Mouse (Mus musculus) intestine, embryonic 15.5 days (tissue): Measurements from ENCODE around the gene Olfr49. TPM values are rescaled to one million over a fixed set of nuclear protein-coding genes. Genes with fewer than 3 reads are reported as not detected.
"Not testable (repeated sequence)": the region's sequence is repeated elsewhere in the genome, so short reads cannot be mapped to it uniquely, and the experiment has no call there.

Source experiments
- ATAC-seq: fragments of 200-750 bp; cut with Nextera tagmentation; 2 replicates; pipeline ENCODE4 v1.8.0; 2017; ENCODE audit warnings: moderate TSS enrichment, moderate library complexity
- H3K27ac ChIP-seq: fragments of 300-500 bp; sonication (generic); 2 replicates; pipeline ENCODE4 v1.5.1; 2015; ENCODE audit warnings: mild to moderate bottlenecking, inconsistent platforms
- H3K27me3 ChIP-seq: fragments of 300-500 bp; sonication (generic); replicated peaks from 2 replicates; pipeline ENCODE4 v1.6.1; 2015; ENCODE audit warnings: inconsistent platforms
- H3K36me3 ChIP-seq: fragments of 300-500 bp; sonication (generic); 2 replicates; pipeline ENCODE4 v1.6.1; 2015; ENCODE audit warnings: inconsistent platforms
- H3K4me1 ChIP-seq: fragments of 300-500 bp; sonication (generic); replicated peaks from 2 replicates; pipeline ENCODE4 v1.6.1; 2015; ENCODE audit warnings: inconsistent platforms
- H3K4me2 ChIP-seq: fragments of 300-500 bp; sonication (generic); replicated peaks from 2 replicates; pipeline ENCODE4 v1.6.1; 2015; ENCODE audit warnings: mild to moderate bottlenecking, inconsistent platforms
- H3K4me3 ChIP-seq: fragments of 300-500 bp; sonication (generic); replicated peaks from 2 replicates; pipeline ENCODE4 v1.5.1; 2015; ENCODE audit warnings: inconsistent platforms
- H3K9ac ChIP-seq: fragments of 300-500 bp; sonication (generic); 2 replicates; pipeline ENCODE4 v1.6.1; 2015; ENCODE audit warnings: inconsistent platforms
- H3K9me3 ChIP-seq: fragments of 300-500 bp; sonication (generic); 2 replicates; pipeline ENCODE4 v1.6.1; 2016; ENCODE audit warnings: inconsistent platforms
- WGBS: fragments of 180-500 bp; shearing (Covaris S2); methylation state at CpG from one replicate; pipeline ENCODE4 v1.1.7; 2015; 5-methylcytosine and 5-hydroxymethylcytosine counted together
- polyA plus RNA-seq: library from polyadenylated mRNA; unstranded; fragments of >200 nt; fragmentation: Nextera tagmentation; extraction: Ambion mirVana; gene quantifications from 2 replicates; pipeline ENCODE4 v1.2.1, GENCODE M21; 2015

Gene Olfr49
- polyA plus RNA-seq, 1 experiment from 2014 or later, result not detected

DNA sequence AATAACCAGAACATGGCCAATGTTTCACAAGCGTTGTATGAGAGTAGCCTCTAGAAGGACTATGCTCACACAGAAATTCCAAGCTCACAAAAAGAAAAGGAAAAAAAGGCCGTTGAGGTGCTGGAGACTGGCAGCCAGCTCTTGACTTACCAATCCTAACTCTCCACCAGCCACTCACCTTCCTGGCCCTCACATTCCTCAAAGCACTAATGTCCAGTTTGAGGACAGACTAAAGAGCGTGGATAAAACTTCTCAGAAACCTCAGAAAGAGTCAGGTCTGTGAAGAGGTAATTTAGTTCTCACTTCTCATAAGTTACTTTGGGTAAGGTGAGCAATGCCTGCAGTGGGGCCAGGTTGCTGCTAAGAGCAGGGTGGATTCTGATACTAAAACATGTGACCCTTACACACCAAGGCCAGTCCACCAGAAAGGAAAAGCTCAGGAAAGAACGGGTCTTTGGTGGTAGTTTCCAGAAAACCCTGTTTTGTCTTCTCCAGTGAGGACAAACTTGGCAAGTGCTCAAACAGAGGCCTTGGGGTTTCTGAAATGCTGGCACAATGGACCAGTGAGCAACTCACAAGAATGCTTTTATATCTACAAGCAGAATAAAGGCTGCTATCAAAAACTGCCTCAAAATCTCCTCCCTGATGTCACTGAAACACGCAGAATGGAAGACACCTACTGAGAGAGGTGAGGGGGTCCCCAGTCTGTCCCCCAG is 48.8 kb downstream of the Olfr49 start:
- Histone ChIP-seq H3K9ac (no peak overlapping the region), H3K4me2 (no peak overlapping the region), H3K36me3 (peaks cover 10% of the 10 kb centered on the region; the same call in 1 of the 2 replicates), H3K4me3 (no peak overlapping the region), H3K4me1 (peaks cover 16% of the 10 kb centered on the region), H3K27ac (no peak overlapping the region), H3K9me3 (no peaks in the 10 kb centered on the region), H3K27me3 (no peaks in the 10 kb centered on the region)
- 87% methylated on average over 5 of the region's 5 CpGs for WGBS
- no peak for ATAC-seq

DNA sequence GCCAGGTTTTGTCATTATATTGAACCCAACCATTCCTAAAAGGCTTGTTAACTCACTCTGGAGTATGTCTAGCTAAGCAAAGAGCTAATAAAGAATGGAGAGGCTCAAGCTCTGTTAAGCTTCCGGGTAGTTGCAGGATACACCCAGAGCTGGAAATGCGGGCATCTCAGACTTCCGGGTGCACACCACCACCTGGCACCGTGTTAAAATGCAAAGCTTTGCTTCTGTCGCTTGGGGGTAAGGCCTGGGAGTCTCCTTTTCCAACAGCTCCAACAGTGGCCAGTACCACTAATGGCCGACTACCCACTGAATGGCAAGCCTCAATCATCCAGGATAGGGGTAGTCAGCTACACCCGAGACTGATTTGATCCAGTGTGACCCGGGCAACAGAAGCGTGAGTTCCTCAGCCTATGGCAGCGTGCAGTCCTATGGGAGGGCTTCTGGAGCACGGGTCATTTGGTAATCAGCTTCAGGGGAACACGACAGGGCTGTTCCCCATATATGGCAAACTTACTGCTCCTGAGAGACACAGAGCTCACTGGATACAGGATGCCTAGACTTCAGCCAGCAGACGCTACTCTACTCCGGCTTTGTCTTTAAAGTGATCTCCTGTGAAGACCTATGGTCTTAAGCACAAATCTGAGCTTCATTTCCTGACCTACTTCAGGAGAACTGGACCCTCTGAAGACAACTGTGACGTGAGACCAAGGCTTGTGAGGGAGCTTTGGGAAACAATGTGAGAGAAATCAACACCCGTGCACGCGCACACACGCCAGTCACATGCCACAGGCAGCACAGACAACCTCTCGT is 50.3 kb downstream of the Olfr49 start:
- Histone ChIP-seq H3K4me1 (peaks cover 20% of the 10 kb centered on the region), H3K4me3 (no peak overlapping the region), H3K36me3 (peaks cover 6% of the 10 kb centered on the region; the same call in 1 of the 2 replicates), H3K4me2 (no peak overlapping the region), H3K9ac (no peak overlapping the region), H3K27me3 (no peaks in the 10 kb centered on the region), H3K9me3 (no peaks in the 10 kb centered on the region), H3K27ac (peak overlapping the region; percentile 73)
- WGBS, result 76% methylated on average over 20 of the region's 20 CpGs
- ATAC-seq, result no peak

DNA sequence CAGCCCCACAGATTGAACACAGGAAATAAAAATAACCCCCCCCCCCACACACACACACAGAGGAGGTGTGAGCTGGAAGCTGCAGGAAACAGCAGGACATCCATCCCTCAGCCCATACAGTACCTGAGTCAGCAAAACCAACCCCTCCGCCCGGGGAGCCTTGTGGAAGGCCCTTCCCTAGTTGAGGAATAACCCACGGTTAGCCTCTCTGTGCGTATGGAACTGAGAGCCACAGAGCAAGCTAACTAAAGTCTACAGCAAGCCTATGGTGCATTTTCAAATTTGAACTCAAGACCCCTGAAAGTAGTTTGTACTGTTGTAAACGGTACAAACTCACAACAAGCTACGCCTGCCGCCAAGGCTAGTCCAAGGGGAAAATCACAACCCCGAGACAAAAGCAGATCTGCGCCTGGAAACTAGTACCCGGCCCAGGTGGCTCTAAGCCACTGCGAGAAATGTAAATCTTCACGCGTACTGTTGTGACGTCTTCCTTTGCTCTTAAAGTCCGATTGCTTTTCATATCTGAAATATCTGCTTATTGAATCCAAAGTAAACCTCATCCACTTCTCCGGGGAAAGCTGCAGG is 51.1 kb downstream of the Olfr49 start:
- no peak overlapping the region for H3K9ac ChIP-seq
- WGBS, result 52% methylated on average over 16 of the region's 16 CpGs
- peaks cover 27% of the 10 kb centered on the region for H3K4me1 ChIP-seq
- peak overlapping the region; percentile 24 for H3K4me2 ChIP-seq
- no peak overlapping the region for H3K4me3 ChIP-seq
- H3K9me3 ChIP-seq, result no peaks in the 10 kb centered on the region
- H3K36me3 ChIP-seq, result peaks cover 6% of the 10 kb centered on the region; the same call in 1 of the 2 replicates
- H3K27ac ChIP-seq, result peak overlapping the region; percentile 73
- ATAC-seq, result no peak
- H3K27me3 ChIP-seq, result no peaks in the 10 kb centered on the region

DNA sequence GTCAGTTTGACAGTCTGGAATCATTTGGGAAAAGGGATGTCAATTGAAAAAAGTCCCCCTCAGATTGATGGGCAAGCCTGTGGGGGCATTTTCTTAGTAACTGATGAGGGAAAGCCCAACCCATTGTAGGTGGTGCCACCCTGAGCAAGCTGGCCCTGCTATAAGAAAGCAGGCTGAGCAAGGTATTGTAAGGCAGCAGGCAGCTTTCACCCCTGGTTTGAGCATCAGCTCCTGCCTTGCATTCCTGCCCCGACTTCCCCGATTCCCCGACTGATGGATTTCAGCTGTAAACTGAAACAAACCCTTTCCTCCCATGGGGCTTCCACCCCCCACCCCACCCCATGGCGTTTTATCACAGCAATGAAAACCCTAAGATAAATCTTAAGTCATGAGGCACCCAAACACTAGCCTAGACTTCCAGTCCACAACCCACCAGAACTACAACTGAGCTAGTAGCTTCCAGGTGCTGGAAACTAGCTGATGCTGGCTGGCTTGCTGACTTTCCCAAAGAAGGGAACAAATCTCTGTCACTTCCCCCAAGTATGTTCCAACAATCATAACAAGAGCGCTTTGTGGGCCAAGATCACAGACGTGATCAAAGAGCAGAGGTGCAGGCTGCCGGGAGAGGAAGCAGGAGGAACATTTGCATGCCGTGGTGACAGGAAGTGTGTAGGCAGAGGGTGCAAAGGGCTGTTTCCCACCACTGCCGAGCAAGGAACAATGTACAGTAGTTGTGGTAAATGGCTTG is 51.8 kb downstream of the Olfr49 start:
- no peaks in the 10 kb centered on the region for H3K27me3 ChIP-seq
- H3K27ac ChIP-seq, result peak overlapping the region; percentile 73
- peaks cover 6% of the 10 kb centered on the region; the same call in 1 of the 2 replicates for H3K36me3 ChIP-seq
- H3K4me1 ChIP-seq, result peaks cover 32% of the 10 kb centered on the region
- H3K9me3 ChIP-seq, result no peaks in the 10 kb centered on the region
- no peak overlapping the region for H3K9ac ChIP-seq
- H3K4me3 ChIP-seq, result no peak overlapping the region; the same call in 1 of the 2 replicates
- H3K4me2 ChIP-seq, result peak overlapping the region; percentile 24
- whole genome bisulfite sequencing, result 5% methylated on average over 9 of the region's 9 CpGs
- ATAC-seq, result peak; percentile 68

DNA sequence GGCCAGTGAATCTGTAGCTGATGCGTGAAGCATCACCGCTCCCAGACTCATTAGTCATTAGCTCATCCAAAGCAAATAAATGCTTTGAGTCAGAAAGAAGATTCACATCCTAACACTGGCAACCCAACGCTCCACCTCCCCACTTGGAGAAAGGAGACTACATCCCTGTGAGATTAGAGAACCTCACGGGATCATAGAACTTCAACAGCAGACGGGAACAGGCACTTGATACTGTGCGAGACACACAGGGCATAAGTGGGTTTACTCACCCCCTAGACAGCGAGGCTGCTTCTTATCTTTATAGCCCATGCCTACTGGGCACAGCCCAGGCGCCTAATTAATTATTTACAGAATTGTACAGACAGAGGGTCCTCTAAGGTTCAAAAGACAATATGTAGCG is 52.6 kb downstream of the Olfr49 start:
- no peaks in the 10 kb centered on the region for H3K9me3 ChIP-seq
- no peaks in the 10 kb centered on the region for H3K27me3 ChIP-seq
- H3K36me3 ChIP-seq, result peaks cover 6% of the 10 kb centered on the region; the same call in 1 of the 2 replicates
- no peak overlapping the region for H3K9ac ChIP-seq
- H3K4me2 ChIP-seq, result no peak overlapping the region
- peaks cover 39% of the 10 kb centered on the region for H3K4me1 ChIP-seq
- H3K4me3 ChIP-seq, result no peak overlapping the region
- 49% methylated on average over 9 of the region's 9 CpGs for WGBS
- H3K27ac ChIP-seq, result peak overlapping the region; percentile 34
- peak; percentile 73 for ATAC-seq

DNA sequence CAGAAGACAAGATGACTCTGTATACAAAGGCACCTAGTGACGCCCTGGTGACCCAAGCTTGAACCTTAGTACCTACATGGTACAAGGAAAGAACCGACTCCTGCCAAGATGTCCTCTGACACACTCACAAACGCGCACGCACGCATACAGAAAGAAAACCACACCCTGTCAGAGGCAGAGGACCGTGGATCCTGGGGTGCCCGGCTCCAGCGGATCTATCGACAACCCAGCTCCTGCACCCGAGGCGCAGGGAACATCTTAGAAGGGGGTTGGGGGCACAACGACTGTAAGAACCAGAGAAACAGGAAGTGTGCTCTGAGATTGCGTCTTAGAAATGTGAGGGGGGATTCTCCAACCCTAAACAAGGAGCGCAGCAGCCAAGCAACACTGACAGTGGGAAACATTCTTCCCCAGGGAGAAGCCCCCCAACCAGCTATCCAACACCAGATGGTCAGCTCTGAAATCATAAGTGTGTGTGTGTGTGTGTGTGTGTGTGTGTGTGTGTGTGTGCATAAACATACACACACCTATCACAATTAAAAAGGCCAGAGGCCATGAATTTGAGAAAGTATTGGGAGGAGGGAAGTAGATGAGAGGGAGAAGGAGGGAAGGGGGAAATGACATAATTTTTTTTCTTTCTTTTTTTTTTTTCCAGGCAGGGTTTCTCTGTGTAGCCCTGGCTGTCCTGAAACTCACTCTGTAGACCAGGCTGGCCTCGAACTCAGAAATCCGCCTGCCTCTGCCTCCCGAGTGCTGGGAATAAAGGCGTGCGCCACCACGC is 53.4 kb downstream of the Olfr49 start:
- 59% methylated on average over 21 of the region's 21 CpGs for WGBS
- H3K9ac ChIP-seq, result no peak overlapping the region
- peaks cover 6% of the 10 kb centered on the region; the same call in 1 of the 2 replicates for H3K36me3 ChIP-seq
- peak overlapping the region; percentile 38 for H3K4me2 ChIP-seq
- no peaks in the 10 kb centered on the region for H3K9me3 ChIP-seq
- no peak for ATAC-seq
- no peaks in the 10 kb centered on the region for H3K27me3 ChIP-seq
- peaks cover 43% of the 10 kb centered on the region for H3K4me1 ChIP-seq
- H3K4me3 ChIP-seq, result no peak overlapping the region
- H3K27ac ChIP-seq, result 0 out of 2 replicates have a peak overlapping the region, but pooled peaks have one; percentile 34

DNA sequence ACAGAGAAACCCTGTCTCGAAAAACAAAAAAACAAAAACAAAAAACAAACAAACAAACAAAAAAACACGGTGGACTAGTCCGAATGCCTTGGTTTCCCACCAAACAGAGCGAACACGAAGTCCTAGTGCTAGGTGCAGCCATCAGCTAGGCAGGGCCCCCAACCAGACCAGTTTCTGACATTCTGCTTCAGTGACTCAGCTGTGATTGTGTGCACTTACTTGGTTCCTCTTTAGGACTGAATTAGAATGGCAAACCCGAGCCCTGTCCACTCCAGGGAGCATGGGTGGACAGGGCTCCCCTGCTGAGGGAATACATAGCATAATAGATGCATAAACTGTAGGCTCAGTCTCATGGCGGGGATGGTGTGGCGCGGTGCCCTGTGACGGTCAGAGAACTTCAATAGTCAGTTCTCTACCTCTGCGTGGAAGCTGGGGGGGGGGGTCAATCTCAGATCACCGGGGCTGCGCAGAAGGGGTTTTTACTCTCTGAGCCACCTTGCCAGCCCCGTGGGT is 54.0 kb downstream of the Olfr49 start:
- no peak for ATAC-seq
- no peak overlapping the region for H3K4me3 ChIP-seq
- H3K9ac ChIP-seq, result no peak overlapping the region
- no peaks in the 10 kb centered on the region for H3K9me3 ChIP-seq
- H3K27me3 ChIP-seq, result no peaks in the 10 kb centered on the region
- no peak overlapping the region for H3K27ac ChIP-seq
- peaks cover 6% of the 10 kb centered on the region; the same call in 1 of the 2 replicates for H3K36me3 ChIP-seq
- WGBS, result 72% methylated on average over 14 of the region's 14 CpGs
- H3K4me2 ChIP-seq, result peak overlapping the region; percentile 38; the same call in 1 of the 2 replicates
- H3K4me1 ChIP-seq, result peaks cover 43% of the 10 kb centered on the region

DNA sequence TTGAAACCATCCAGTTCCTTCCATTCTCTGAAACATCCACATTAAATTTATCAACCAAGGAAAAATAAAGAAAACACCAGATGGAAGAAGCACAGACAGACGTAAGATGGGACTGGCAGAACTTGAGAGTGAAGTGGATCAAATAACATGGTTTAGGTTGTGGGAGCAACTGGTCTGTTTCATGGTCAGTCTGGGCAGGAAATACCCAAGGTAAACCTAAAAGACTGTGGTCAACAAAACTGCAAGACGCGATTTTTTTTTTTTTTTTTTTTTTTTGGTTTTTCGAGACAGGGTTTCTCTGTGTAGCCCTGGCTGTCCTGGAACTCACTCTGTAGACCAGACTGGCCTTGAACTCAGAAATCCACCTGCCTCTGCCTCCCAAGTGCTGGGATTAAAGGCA is 54.9 kb downstream of the Olfr49 start:
- H3K4me2 ChIP-seq, H3K4me3 ChIP-seq, H3K9ac ChIP-seq, H3K27ac ChIP-seq, H3K36me3 ChIP-seq, H3K27me3 ChIP-seq, H3K9me3 ChIP-seq, ATAC-seq: not testable (repeated sequence)
- WGBS, result 92% methylated on average over 3 of the region's 4 CpGs
- peaks cover 44% of the 10 kb centered on the region for H3K4me1 ChIP-seq

DNA sequence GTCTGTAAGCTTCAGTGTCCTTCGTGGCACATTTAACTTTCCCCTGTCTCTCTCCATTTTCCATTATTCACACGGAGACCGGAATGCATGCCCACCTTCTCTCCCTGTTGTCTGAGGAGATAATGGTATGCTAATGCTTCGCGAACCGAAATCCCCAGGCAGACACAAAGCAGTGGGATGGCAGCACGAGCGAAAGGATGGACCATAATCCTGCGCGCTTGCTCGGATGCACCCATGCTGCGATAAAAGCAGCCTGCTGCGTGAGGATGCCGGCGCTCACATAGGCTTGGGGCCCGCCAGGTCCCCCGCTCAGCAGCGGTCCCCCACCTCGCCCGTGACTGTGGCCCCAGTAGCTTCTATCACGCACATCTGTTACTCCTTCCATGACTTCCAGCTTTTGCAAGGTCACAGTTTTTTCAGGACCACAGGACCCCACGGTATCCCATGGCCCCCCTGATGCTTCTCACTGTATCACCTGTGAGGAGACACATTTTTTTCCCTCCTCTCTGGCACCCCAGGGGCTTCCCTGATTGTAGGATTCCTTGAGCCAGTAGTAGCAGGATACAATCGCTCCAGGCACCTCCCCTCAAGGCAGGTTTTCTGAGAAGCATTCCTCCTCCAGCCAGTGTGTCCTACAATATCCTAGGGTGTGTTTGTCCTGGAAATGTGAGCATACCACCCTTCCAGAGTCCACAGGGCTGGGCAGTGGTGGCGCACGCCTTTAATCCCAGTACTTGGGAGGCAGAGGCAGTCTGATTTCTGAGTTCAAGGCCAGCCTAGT is 55.6 kb downstream of the Olfr49 start:
- no peaks in the 10 kb centered on the region for H3K36me3 ChIP-seq
- peaks cover 49% of the 10 kb centered on the region for H3K4me1 ChIP-seq
- 0 out of 2 replicates have a peak overlapping the region, but pooled peaks have one; percentile 9 for H3K9ac ChIP-seq

DNA sequence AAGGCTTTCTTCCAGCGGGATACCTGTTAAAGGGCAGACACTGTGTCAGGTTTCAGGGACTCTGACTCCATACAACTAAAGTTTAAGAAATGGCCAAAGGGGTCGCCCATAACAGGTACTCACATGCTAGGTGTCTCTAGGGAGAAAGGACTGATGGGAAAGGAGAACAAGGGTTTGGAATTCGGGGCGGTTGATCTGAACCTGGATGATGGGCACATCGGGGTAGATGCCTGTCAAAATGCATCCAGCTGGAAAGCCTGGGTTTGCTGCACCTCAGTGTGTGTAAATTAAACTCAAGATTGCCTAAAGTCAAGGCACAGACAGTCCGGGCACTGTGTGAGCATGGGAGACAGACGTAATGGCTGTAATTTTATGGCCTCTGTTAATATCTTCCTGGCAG is 56.2 kb downstream of the Olfr49 start:
- Histone ChIP-seq H3K4me3 (0 out of 2 replicates have a peak overlapping the region, but pooled peaks have one; percentile 29), H3K4me2 (peak overlapping the region; percentile 67), H3K9ac (no peak overlapping the region; the same call in 1 of the 2 replicates), H3K36me3 (no peaks in the 10 kb centered on the region), H3K9me3 (no peaks in the 10 kb centered on the region), H3K4me1 (peaks cover 46% of the 10 kb centered on the region), H3K27me3 (no peaks in the 10 kb centered on the region), H3K27ac (no peak overlapping the region)
- 22% methylated on average over 7 of the region's 7 CpGs for WGBS
- no peak for ATAC-seq

More for the DNA sequence above, 55.6 kb downstream of the Olfr49 start:
- WGBS, result 30% methylated on average over 25 of the region's 25 CpGs
- H3K4me3 ChIP-seq, result no peak overlapping the region
- no peaks in the 10 kb centered on the region for H3K9me3 ChIP-seq
- no peak for ATAC-seq
- H3K4me2 ChIP-seq, result peak overlapping the region; percentile 35
- H3K27ac ChIP-seq, result no peak overlapping the region
- H3K27me3 ChIP-seq, result no peaks in the 10 kb centered on the region
